Mouse (Mus musculus): ENCODE results near the gene Gm10197. TPM values are rescaled to one million over a fixed set of nuclear protein-coding genes. Genes with fewer than 3 reads are reported as not detected.

Gene Gm10197
- not detected in 2 replicates for polyA plus RNA-seq (2015; fragmentation: Nextera tagmentation; extraction: Ambion mirVana)

DNA sequence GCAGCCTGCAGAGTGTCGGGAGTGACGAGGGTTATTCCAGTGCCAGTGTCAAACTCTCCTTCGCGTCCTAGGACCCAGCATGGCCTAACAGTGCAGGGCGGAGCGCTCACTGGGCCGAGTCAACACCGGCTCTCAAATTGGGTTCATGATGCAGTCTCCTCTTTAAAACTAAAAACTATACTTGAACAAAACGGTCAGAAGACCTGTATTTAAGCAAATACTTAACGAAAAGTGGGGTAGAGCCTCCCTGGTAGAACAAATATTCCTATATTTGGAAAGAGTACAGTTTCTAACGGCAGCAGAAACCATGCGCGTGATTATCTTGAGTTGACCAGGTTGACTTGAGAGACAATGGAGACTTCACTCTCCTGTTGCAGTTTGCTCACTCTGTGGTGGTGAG, at the start of gene Gm10197:
Gm10197 (minus strand) TSS at position 101 of the 400 bp plus-strand sequence.
- Histone ChIP-seq H3K27ac (replicated peaks) (no peak within 1 kb of the TSS), H3K9me3 (no peaks in the 10 kb centered on the region), H3K36me3 (peaks cover 17% of the 10 kb centered on the region), H3K4me2 (no peak within 1 kb of the TSS), H3K27me3 (no peaks in the 10 kb centered on the region), H3K9ac (no peak within 1 kb of the TSS), H3K4me1 (replicated peaks) (peaks cover 7% of the 10 kb centered on the region; the same call in 1 of the 2 replicates), H3K4me3 (no peak within 1 kb of the TSS)
- ATAC-seq (ENCODE audit: low FRiP score, low read depth) = no peak
- WGBS = 93% methylated on average over 13 of the region's 13 CpGs

- H3K4me2 ChIP-seq = peak overlapping the region; percentile 95
- ATAC-seq (ENCODE audit: low FRiP score, low read depth) = peak; percentile 95
- no peaks in the 10 kb centered on the region for H3K36me3 ChIP-seq
- H3K9me3 ChIP-seq = no peaks in the 10 kb centered on the region
- peak overlapping the region; percentile 41; the same call in 1 of the 2 replicates for H3K9ac ChIP-seq
- H3K4me3 ChIP-seq = peak overlapping the region; percentile 45
- H3K4me1 ChIP-seq (replicated peaks) = peaks cover 10% of the 10 kb centered on the region
- 2% methylated on average over 19 of the region's 19 CpGs for WGBS
- H3K27me3 ChIP-seq = no peaks in the 10 kb centered on the region
- peak overlapping the region; percentile 70 for H3K27ac ChIP-seq (replicated peaks)
These were observed 49.5 kb upstream of the Gm10197 start for GRCm38 (mm10) chr19:53420924-53421582.

DNA sequence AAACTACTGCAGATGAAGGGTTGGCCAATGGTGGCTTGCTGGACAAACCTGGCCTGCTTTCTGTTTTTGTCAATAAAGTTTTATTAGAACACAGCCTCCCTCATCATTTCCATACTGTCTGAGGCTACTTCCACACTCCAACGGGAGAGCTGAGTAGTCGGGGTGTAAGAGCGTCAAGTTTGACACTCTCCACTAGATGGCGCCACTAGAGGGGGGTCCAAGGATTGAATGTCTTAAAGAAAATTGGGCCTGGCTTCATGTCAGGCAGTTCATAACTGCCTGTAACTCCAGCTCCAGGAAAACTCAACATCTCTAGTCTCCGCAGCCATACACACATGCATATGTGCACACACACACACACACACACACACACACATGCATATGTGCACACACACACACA, 48.3 kb upstream of the Gm10197 start:
- Histone ChIP-seq H3K36me3 (no peaks in the 10 kb centered on the region), H3K27me3 (no peaks in the 10 kb centered on the region), H3K9me3 (no peaks in the 10 kb centered on the region), H3K4me2 (no peak overlapping the region), H3K4me3 (no peak overlapping the region), H3K4me1 (replicated peaks) (peaks cover 10% of the 10 kb centered on the region), H3K9ac (no peak overlapping the region), H3K27ac (replicated peaks) (no peak overlapping the region)
- WGBS = 50% methylated on average over 5 of the region's 5 CpGs
- ATAC-seq (ENCODE audit: low FRiP score, low read depth) = no peak

DNA sequence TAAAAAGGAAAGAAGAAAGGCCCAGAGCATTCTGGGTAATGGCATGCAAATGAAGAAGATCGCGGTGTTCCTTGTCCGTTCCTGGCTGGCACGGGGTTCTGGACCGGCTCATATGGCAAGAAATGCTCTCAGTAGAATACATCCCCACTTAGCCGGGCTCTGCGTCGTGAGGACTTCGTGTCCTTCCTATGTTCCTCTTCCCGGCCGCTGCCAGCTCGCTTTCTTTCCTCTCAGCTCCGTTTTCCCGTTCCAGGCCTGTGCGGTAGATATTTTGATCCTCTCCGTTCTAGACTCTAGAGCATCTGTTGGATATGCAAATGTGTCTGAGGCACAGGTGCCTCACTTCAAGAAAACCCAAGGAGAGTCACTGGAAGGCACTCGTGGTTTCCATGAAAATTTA, 43.6 kb upstream of the Gm10197 start:
- Histone ChIP-seq H3K4me3 (no peak overlapping the region), H3K27me3 (no peaks in the 10 kb centered on the region), H3K36me3 (no peaks in the 10 kb centered on the region), H3K27ac (replicated peaks) (no peak overlapping the region), H3K9ac (no peak overlapping the region), H3K4me2 (no peak overlapping the region), H3K4me1 (replicated peaks) (no peaks in the 10 kb centered on the region), H3K9me3 (no peaks in the 10 kb centered on the region)
- no peak for ATAC-seq (ENCODE audit: low FRiP score, low read depth)
- 85% methylated on average over 17 of the region's 17 CpGs for WGBS

DNA sequence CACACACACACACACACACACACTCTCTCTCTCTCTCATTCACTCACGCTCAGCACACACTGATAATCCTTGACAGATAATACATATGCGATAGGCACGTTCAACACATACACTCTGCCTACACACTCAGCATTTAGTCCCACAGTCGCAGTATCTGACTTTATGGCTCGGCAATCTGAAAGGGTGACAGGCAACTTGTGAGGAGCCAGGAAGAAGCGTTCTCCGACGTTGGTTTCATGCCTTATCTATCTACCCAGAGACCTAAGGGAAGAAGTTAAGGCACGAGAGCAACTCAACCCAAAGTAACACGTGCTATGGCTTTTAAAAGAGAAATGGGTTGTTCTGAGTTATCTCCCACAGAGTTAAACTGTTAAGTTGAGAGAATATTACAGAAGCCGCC, 43.1 kb upstream of the Gm10197 start:
- no peak for ATAC-seq (ENCODE audit: low FRiP score, low read depth)
- 88% methylated on average over 11 of the region's 11 CpGs for WGBS
- no peaks in the 10 kb centered on the region for H3K27me3 ChIP-seq

GRCm38 (mm10) chr19:53413617-53414380, 42.2 kb upstream of the Gm10197 start:
- Histone ChIP-seq H3K9ac (no peak overlapping the region), H3K36me3 (no peaks in the 10 kb centered on the region), H3K4me2 (no peak overlapping the region), H3K27ac (replicated peaks) (no peak overlapping the region), H3K4me3 (no peak overlapping the region), H3K4me1 (replicated peaks) (no peaks in the 10 kb centered on the region), H3K9me3 (no peaks in the 10 kb centered on the region), H3K27me3 (no peaks in the 10 kb centered on the region)
- WGBS = 88% methylated on average over 15 of the region's 15 CpGs
- ATAC-seq (ENCODE audit: low FRiP score, low read depth) = no peak

More for the DNA sequence above, 43.1 kb upstream of the Gm10197 start:
- no peaks in the 10 kb centered on the region for H3K36me3 ChIP-seq
- H3K9me3 ChIP-seq = no peaks in the 10 kb centered on the region
- no peak overlapping the region for H3K4me3 ChIP-seq
- no peak overlapping the region for H3K27ac ChIP-seq (replicated peaks)
- no peak overlapping the region for H3K9ac ChIP-seq
- H3K4me1 ChIP-seq (replicated peaks) = no peaks in the 10 kb centered on the region
- H3K4me2 ChIP-seq = no peak overlapping the region

DNA sequence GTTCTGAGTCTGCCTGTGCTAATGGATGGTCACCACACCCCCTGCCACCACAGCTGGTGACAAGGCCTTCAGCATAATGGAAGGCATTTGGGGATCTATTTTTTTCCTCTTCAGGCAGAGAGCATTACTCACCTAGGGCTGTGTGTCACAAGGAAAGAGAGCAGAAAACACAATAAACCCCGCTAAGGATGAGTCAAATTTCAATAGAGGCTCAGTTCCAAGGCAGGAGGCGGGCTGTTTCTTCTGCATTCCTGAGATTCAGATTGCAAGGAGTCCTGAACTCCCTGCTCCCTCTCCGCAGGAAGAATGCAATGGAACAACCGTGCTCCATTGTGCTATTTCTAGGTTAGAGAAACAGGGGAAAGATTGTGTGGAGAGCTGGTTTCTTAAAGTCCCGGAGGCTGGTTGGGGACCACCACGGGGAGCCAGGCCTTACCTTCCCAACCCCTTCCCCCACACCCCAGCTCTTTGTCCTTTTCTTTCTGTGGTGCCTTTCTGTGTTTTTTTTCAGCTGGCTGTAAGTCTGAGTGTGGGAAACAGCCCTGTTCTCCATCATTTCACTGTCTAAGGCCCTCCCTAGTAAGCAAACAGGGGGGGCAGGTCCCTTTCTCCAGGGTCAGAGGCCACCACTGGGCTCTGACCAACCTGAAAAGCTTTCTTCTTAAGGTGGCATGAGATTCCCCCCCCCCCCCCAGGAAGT, 40.7 kb upstream of the Gm10197 start:
- Histone ChIP-seq H3K4me2 (no peak overlapping the region), H3K36me3 (no peaks in the 10 kb centered on the region), H3K27me3 (no peaks in the 10 kb centered on the region), H3K9ac (no peak overlapping the region), H3K27ac (replicated peaks) (no peak overlapping the region), H3K9me3 (no peaks in the 10 kb centered on the region), H3K4me1 (replicated peaks) (no peaks in the 10 kb centered on the region), H3K4me3 (no peak overlapping the region)
- ATAC-seq (ENCODE audit: low FRiP score, low read depth) = no peak
- 10% methylated on average over 6 of the region's 6 CpGs for WGBS

DNA sequence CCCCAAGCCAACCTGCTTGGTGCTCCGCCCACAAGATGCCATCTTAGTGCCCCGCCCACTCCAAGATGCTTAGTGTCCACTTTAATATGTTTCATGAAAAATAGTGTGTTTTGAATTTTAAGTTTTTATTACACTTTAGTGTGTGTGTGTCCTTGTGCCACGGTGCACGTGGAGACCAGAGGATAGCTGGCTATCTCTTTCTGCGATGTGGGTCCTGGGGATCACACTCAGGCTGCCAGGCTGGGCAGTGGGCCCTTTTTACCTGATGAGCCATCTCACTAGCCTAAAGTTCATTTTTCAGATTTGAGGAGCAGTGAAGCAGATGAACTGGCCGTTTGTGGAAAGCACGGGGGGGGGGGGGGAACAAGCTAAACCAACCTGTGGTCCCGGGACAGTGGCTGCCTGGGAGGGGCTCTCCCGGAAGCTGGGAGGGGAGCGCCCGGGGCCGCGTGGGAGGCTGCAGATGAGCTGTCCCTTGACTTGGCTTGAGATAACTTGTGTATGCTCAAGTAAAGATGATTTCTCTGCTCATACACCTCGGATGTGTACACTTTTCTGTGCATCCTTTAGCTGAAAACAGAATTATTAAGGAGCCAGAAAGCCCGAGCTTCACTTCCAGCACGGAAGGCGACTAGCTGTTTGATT, 38.2 kb upstream of the Gm10197 start:
- no peaks in the 10 kb centered on the region for H3K4me1 ChIP-seq (replicated peaks)
- ATAC-seq (ENCODE audit: low FRiP score, low read depth) = no peak
- no peaks in the 10 kb centered on the region for H3K36me3 ChIP-seq
- no peak overlapping the region for H3K27ac ChIP-seq (replicated peaks)
- WGBS = 71% methylated on average over 17 of the region's 17 CpGs
- no peak overlapping the region for H3K9ac ChIP-seq
- H3K9me3 ChIP-seq = no peaks in the 10 kb centered on the region
- no peak overlapping the region for H3K4me2 ChIP-seq
- no peaks in the 10 kb centered on the region for H3K27me3 ChIP-seq
- no peak overlapping the region for H3K4me3 ChIP-seq

- H3K27me3 ChIP-seq = no peaks in the 10 kb centered on the region
- H3K4me3 ChIP-seq = no peak overlapping the region
- no peak overlapping the region for H3K27ac ChIP-seq (replicated peaks)
- H3K9ac ChIP-seq = no peak overlapping the region
- no peak overlapping the region for H3K4me2 ChIP-seq
- H3K4me1 ChIP-seq (replicated peaks) = no peaks in the 10 kb centered on the region
- H3K9me3 ChIP-seq = no peaks in the 10 kb centered on the region
- no peaks in the 10 kb centered on the region for H3K36me3 ChIP-seq
- no peak for ATAC-seq (ENCODE audit: low FRiP score, low read depth)
- 90% methylated on average over 8 of the region's 8 CpGs for WGBS
These were observed 36.8 kb upstream of the Gm10197 start for GRCm38 (mm10) chr19:53408398-53408797.

DNA sequence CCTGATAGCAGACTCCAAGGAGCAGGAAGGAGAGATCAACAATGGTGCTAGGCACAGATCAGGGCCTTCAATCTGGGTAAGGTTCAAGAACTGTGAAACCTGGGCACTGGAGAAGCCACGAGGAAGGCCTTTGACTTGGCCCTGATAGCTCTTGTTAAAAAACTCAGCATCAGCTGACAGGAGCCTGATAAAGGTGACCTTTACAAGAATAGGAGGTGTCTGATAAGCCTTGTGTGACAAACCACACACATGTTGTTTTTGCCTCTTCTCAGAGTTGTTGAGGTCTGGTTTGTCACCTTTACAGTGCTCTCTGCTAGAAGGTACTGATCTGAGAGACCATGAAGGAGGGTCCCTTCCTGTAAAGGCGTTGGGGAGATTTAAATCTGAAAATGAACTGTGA, 35.8 kb upstream of the Gm10197 start:
- Histone ChIP-seq H3K4me3 (no peak overlapping the region), H3K27ac (replicated peaks) (no peak overlapping the region), H3K36me3 (no peaks in the 10 kb centered on the region), H3K27me3 (no peaks in the 10 kb centered on the region), H3K9ac (no peak overlapping the region), H3K4me1 (replicated peaks) (no peaks in the 10 kb centered on the region), H3K4me2 (no peak overlapping the region), H3K9me3 (no peaks in the 10 kb centered on the region)
- WGBS = 71% methylated on average over 2 of the region's 2 CpGs
- ATAC-seq (ENCODE audit: low FRiP score, low read depth) = no peak

GRCm38 (mm10) chr19:53405810-53406209, 34.2 kb upstream of the Gm10197 start:
- Histone ChIP-seq H3K4me3 (no peak overlapping the region), H3K4me2 (no peak overlapping the region), H3K9me3 (no peaks in the 10 kb centered on the region), H3K4me1 (replicated peaks) (no peaks in the 10 kb centered on the region), H3K9ac (no peak overlapping the region), H3K27me3 (no peaks in the 10 kb centered on the region), H3K36me3 (no peaks in the 10 kb centered on the region), H3K27ac (replicated peaks) (no peak overlapping the region)
- 55% methylated on average over 2 of the region's 2 CpGs for WGBS
- ATAC-seq (ENCODE audit: low FRiP score, low read depth) = no peak
